Mouse (Mus musculus): ENCODE data around the gene Hist2h4. TPM values are rescaled to one million over a fixed set of nuclear protein-coding genes. Genes with fewer than 3 reads are reported as not detected.

The Hist2h4 gene
- total RNA-seq, 2 experiments from 2014 or later, result 27.7 to 30.4 TPM

DNA sequence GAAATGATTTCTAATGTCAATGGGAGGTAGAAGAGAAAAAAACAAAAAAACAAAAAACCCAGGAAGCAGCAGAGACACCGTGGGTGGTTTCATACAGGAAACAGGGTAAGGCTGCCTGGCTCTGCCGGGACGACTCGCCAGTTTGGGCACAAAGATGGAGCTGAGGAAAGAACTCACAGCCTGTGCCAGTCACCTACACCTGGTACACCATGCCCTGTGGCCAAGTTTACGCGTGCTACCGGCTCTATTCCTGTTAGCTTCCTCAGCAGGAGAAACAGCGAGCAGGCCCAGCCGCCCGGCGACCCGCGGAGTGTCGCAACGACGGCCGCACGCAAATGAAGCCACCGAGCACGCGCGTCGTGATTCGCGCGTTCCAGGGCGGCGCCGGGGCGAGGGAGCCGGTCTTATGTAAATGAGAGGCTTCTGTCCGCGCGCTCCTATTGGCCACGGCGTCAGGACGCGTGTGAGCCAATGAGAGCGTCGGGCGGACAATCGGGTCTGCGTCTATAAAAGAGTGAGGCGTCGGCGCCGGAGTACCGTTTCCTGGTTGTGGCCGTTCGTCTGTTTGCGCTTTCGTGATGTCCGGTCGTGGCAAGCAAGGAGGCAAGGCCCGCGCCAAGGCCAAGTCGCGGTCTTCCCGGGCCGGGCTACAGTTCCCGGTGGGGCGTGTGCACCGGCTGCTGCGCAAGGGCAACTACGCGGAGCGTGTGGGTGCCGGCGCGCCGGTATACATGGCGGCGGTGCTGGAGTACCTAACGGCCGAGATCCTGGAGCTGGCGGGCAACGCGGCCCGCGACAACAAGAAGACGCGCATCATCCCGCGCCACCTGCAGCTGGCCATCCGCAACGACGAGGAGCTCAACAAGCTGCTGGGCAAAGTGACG lies 17.9 kb downstream of the Hist2h4 start, which contains the start of gene Hist2h2aa1:
Gene Hist2h2aa1, plus strand, starts transcription at position 495 of the 884 bp plus-strand sequence.
- DNase-seq, result peak; percentile 89

DNA sequence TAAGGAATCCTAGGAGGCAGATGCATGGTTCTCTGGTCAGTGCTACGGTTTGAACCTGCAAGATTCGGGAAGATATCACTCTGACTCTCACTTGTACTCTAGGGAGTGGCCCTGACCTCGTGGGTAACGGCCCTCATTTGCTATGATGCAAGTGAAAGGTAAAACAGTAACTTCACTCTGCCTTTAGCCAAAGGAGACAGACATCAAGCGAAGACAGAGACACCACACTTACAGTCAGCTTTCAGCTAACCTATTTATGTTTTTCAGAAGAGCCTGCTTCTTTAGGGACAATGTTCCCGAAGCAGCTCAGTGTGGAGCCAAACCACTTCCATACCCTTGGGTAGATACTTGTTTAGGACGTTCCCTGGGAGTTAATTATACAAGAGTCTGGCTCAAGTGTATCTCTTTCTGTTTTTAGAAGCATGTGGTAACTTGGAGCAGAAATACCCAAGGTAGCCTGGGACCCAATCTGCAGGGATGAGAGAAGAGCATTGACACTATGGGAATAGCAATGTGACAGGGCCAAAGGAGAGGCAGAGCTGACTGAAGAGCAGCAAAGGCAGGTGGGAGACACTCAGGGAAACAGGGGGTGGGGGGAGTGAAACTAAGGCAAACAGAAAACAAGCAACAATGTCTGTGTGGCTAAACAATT lies 19.1 kb downstream of the Hist2h4 start:
- DNase-seq, result no peak

DNA sequence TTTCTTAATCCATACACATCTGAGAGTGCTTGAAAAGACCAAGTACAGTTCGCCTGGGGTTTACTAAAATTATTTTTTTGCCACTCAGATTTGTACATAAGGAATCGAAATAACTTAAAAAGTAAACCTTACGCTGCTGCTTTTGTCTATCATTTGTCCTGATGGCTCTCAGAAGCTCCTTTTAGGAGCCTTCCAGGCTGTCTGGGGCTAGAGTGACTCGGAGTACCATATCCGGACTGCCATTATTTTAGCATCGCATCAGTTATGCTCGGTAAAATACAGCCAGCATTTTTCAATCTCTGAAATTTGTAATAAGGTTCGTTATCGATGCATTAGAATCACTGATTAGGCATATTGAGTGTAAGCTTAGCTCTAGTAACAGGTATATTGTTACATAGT lies 22.3 kb downstream of the Hist2h4 start:
- DNase-seq, result no peak

DNA sequence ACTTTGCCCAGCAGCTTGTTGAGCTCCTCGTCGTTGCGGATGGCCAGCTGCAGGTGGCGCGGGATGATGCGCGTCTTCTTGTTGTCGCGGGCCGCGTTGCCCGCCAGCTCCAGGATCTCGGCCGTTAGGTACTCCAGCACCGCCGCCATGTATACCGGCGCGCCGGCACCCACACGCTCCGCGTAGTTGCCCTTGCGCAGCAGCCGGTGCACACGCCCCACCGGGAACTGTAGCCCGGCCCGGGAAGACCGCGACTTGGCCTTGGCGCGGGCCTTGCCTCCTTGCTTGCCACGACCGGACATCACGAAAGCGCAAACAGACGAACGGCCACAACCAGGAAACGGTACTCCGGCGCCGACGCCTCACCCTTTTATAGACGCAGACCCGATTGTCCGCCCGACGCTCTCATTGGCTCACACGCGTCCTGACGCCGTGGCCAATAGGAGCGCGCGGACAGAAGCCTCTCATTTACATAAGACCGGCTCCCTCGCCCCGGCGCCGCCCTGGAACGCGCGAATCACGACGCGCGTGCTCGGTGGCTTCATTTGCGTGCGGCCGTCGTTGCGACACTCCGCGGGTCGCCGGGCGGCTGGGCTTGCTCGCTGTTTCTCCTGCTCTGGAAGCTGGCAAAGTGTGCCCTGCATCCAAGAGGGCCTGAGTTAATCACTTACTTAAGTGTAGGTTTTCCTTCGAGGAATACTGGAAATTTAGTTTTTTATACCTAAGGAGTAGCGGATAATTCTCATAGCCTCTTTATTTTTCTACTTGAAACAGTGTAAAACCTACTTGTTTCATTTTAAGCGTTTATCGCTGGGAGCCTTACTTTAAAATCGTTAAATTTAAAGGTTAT lies 22.9 kb downstream of the Hist2h4 start, which contains the start of gene Hist2h2aa2:
Gene Hist2h2aa2, minus strand, starts transcription at position 328 of the 850 bp plus-strand sequence.
- DNase-seq, result peak; percentile 97

DNA sequence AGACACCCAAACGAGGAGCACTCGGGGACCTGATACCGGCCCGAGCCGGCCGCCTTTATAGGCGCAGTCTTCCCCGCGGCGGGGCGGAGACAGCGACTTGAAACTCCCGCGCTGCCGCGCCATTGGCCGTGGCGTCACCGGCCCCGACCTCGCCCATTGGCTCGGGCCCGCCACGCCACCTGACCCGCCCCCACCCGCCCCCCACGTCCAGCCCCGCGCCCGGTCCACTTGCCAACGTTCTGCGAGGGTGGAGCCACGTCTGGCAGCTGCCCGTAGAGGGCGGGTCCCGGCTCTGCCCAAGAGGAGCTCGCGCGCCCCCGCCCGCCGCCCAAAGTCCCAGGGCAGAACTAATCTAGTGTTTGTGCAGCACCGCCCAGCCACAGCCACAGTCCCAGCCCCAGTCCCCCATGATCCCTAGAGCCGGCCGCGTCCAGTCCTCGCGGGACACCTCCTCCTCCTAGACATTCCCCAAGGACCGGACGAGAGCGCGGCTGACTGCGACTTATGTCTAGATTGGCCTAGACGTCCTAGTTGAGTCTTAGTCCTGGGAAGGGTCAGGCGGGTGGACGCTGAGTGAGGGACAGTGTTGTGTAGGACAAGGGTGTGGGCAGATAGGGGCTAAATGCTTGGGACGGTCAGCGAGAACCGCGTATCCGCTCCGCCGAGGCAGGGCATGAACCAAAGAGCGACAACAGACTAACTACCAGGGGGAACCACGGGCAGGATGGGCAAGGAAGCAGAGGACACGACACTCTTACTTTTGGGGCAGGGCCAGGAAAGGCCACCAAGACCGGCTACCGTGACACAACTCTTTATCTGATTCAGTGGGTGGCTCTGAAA lies 23.9 kb downstream of the Hist2h4 start, which contains the start of gene Hist2h3c2:
Gene Hist2h3c2, minus strand, starts transcription at position 174 of the 840 bp plus-strand sequence.
- DNase-seq, result peak in 1 of 2 experiments; percentile 20

DNA sequence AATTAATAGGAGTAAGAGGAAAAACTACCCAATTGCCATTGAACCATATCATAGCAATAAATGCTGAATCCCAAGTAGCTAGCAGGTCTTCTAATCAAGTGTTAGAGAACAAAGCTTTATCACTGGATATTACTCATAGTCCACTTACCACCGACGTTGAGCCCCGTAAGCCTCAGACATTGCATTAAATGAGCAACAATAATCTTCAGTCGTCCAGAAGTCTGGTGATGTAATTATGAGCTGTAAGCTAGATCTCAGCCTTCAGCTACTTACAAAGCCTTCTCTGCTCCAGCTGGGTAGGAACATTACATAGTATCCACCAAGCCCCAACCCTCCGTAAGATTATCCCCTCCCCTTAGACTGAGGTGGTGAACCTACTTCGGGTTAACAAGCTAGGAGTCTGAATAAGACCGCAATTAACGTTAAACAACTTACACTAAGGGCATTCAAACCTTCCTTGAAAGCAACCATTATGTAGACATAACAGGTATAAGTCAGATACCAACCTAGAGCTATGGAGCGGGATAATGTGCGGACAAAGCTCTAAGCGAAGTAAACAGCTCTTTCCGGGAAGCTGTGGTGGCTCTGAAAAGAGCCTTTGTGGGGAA lies 25.1 kb downstream of the Hist2h4 start:
- no peak for DNase-seq

DNA sequence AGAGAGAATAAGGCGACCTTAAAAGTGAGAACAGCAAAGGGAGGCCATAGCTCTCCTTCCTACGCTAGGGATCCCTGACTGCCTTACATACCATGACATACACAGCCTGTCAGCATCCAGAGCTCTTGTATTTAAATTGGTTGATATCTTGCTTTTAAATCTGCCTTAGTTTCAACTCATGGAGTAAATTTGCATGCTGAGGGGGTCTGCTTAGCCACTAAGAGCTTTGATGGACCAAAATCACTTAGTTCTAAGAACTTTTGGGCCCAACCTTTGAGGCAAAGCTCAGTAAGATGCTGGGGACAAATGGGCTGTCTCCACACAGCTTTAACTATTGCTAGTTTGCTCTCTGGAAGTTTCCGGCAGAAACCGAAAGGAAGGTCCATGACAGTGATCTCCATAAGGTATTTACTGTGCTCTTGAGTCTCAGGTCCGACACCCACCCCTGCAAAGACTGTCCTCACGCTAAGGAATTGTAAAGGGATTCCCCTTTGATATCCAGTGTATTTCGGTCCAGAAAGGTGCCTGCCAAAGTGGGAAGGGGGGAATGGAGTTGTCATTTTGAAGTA lies 25.7 kb downstream of the Hist2h4 start:
- no peak for DNase-seq

DNA sequence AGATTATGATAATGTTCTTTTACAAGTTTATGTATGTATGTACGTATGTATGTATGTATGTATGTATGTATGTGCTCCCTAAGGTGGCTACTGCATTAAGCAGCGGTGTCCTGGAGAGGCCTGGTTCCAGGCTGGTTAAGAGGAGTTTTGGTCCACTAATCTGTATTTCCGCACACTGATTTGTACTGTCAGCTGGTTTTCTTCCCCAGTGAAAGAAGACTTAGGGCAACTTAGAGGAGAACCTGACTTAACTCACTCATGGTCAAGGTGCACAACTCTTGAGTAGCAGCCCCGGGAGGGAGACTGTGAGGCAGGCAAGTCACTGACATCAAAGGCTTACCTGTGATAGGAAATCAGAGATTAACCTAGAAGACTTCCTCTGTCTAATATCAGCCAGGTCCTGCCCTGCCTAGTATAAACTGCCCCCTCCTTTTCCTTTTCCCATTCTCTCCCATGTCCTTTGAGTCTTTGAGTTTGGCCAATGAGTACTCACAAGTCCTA lies 26.2 kb downstream of the Hist2h4 start:
- DNase-seq, result no peak

DNA sequence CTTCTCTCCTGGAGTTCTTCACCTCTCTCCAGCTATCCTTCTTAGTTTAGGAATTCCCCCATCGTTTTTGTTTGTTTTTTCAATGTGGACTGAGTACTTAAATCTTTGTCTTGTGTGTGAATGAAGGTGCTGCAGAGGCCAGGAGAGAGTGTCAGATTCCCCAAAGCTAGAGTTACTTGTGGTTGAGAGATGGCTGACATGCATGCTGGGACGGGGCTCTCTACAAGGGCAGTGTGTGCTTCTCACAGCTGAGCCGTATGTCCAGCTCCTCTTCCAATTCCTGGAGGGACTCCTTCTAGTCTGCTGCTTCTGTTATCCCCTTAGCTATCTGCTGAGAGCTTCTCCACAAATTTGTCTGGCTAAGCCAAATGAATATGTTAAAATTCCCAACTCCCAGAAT lies 27.3 kb downstream of the Hist2h4 start:
- no peak for DNase-seq

DNA sequence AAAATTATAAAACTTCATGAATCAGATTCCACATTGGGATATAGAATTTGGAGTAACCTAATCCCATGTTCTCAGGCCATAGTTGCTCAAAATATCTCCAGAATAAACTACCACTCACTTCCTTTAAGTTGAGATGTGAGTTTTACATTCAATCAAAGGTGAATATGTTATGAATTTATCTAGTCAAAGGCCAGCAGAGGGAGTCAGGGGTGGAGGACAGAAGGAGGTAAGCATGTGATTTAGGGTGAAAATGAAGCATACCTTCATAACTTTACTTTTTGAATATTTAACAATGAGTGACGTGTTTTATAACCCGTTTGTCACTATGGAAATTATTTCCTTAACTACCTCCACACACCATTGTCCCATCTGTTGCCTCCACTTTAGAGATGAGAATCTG lies 28.2 kb downstream of the Hist2h4 start:
- DNase-seq, result no peak

DNA sequence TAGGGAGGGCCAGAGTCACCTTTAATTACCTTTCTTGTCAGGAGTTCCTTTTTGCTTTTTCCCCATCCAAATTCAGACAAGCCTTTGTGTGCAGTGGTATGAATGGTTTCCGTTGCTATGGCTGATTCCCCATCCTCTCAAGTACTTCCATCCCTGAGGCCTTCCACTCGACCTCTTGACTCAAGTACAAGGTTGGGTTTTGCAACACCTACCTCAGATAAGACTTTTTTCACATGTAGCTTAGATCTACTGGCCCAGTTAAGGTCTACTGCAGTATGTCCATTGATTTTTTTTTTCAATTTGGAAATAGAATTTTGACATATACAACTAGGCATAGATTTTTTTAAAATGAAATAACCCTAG lies 31.4 kb downstream of the Hist2h4 start:
- DNase-seq, result no peak

DNA sequence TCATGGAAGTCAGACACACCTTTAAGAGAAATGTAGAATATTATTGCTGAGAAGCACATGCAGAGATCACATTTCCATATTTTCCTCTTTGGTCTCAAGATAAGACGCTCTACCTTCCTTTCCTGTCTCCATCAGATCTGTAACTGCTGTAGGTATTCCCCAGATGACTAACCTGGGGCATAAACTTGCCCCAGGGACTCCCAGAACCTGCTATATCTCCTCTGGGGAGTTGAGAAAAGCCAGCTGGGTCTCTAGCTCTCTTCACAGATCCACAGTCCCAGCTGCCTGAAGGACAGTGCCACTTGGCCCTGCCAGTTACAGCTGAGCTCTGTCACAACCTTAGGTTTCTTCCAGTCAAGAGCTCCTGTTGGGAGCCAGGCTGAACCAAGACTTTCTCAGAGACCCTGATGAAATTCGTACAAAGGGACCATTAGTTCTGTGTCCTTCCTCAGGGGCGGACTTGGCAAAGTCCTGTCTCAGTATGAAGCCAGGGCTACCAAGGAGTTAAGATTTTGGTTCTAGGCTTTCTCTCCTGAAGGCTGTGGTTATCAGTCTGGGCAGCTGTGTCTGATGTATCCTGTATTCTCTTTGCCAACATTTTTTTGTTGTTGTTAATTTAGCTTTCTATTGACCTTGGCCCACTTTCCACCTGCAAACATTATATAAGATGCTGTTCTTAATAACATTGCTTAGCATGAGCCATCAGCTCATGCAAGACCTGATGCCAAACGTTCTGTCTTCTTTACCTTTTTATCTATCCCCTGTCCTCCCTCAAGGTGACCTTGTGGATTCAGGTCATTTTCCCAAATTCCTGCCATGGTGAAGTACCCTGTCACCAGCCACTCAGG lies 32.0 kb downstream of the Hist2h4 start:
- DNase-seq, result no peak

DNA sequence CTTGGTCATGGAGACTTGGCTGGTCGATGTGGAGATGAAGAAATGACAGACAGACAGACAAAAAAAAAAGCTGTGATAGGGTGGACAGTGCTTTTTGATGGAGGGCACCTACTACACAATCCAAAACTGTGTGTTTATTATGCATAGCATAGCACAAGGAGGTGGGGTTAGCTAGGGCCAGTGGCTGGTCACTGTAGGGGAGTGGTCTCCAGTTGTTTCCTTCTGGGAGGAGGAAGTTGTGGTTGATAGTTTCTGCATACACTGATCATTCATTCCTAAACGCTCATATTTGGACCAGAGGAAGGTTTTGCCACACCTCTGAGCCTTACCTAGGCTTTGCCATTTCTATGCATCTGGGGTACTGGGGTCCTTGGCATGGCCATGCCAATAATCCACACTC lies 32.7 kb downstream of the Hist2h4 start:
- DNase-seq, result no peak

DNA sequence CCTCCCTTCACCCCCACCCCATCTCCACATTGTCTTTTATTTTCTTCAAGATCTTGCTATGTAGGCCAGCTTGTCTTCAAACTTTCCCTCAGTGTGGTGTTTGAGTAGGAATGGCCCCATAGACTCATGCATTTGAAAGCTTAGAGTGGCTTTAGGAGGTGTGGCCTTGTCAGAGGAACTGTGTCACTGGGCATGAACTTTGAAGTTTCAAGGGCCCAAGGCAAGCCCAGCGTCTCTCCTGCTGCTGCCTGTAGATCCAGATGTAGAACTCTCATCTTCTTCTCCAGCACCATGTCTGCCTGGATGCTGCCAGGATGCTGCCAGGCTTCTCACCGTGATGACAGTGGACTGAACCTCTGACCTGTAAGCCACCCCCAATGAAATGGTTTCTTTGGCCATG lies 34.3 kb downstream of the Hist2h4 start:
- DNase-seq, result no peak

DNA sequence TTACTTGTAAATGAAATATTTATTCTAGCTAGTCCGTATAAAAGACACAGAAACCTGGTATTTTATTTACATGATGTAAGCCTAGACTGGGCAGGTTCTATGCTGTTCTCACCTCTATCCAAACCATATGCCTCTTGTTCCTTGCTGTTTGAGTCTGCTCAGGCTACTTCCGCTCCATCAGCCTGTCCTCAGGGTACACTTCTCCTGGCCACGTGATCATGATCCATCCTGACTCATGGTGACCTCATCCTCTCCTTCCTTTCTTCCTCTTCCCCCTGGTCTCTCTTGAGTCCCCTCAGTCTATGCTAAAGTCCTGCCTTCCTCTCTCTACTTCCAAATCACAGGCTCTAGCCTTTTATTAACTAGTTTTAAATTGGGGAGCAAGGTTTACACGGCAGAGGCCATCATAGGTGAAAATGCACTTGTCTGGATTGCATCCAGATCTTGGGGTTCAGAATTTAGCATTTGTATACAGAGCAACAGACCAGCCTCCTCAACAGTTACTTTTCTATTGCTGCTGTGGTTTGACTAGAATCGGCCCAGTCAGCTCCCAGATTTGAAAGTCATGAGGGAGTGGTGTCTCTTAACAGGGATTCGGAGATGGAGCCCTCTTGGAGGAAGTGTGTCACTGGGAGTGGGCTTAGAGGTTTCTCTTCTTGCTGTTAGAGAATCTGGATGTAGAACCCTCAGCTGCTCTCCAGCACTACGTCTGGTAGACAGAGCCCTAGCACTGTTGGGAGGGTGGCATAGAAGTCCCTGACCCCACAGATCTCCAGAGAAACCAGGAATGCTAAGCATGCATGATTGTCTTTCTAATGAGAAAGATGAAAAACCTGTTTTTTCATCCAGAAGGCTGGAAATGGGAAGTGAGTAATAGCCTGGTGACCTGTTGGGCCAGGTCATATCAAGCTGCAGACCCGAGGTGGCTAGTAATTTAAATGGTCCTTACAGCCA lies 36.1 kb downstream of the Hist2h4 start:
- DNase-seq, result no peak

DNA sequence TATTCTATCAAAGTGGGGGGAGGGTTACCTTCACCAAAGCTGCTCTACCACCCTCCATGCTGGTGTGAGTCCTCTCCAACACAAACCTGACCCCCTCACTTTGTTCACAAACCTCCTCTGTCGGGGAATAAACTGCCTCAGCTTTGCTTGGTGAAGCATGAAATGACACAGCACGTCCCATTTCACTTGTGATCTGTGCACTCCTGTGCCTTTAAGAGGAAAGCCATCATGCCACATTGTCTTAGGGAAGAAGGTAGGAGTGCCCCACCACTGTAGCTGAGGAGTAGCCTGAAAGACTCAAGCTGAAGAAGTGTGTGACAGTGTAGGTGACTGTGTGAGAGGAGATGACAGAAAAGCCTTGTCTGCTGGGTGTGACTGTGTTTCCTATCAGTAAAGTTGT lies 37.7 kb downstream of the Hist2h4 start:
- DNase-seq, result no peak

DNA sequence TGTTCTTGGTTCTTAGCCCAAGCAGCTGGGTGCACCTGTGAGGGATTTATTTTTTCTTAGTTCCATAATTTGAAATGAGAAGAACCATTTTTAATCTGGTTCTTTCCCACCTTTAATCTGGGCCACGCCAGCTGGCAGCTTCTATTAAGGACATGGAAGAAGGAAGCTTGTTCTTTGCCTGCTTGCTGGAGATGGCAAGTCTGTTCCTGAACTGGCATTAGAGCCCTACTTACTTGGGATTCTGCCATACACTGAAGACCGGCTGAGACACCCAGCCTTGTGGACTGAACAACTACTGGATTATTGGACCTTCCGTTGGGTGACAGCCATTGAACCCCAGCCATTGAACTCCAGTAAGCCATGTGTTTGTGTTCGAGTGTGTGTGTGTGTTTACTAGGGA lies 40.3 kb downstream of the Hist2h4 start:
- no peak for DNase-seq

DNA sequence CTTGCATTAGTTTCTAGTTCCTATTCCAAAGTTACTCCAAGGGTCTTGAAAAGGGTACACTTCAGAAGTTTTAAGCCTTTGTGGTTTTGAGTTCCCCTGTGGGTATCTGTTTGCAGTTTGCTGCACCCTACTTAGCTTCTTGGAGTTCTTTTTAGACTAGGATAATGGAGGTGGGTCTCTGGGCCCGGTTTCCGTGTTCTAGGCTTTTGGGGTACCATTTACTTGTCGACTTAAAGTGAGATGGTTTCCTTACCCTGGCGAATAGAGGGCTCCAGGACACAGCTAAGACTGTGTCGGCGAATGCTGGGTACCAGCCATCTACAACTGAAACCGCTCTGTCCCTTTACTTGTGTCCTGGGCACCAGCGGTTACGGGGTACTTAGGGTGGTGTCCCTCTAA lies 41.5 kb downstream of the Hist2h4 start:
- DNase-seq, result no peak

All from layer of hippocampus, postnatal 36 days (tissue).